Mouse (Mus musculus): ENCODE data around the gene 4931428L18Rik. TPM values are rescaled to one million over a fixed set of nuclear protein-coding genes. Genes with fewer than 3 reads are reported as not detected.
"Not testable (repeated sequence)": the region's sequence is repeated elsewhere in the genome, so short reads cannot be mapped to it uniquely, and the experiment has no call there.

Gene 4931428L18Rik
- polyA plus RNA-seq, 1 experiment from 2014 or later = not detected

DNA sequence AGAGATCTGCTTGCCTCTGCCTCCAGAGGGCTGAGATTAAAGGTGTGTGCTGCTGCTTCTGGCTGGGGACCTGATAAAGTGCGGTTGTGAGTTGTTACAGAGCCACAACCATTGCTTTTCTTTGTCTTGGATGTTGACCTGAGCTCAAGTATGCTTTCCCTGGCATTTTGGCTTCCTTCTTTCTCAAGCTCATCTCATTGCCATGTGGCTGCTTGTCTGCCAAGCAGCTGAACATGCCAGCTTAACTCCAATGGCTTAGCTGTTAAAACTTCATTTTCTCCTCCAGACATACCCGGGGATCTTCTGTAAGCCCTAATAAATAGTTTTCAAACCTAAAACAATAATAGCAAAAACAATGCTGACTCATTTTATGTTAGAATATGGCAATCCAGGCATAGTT is 190.1 kb downstream of the 4931428L18Rik start:
- Histone ChIP-seq H3K9ac (no peak overlapping the region), H3K27me3 (no peaks in the 10 kb centered on the region), H3K9me3 (no peaks in the 10 kb centered on the region), H3K27ac (no peak overlapping the region), H3K4me2 (no peak overlapping the region), H3K36me3 (no peaks in the 10 kb centered on the region), H3K4me3 (no peak overlapping the region), H3K4me1 (replicated peaks) (no peaks in the 10 kb centered on the region)
- WGBS = 85% methylated on average over 2 of the region's 2 CpGs
- ATAC-seq (ENCODE audit: low FRiP score) = no peak

GRCm38 (mm10) chr1:31023173-31023572 is 199.3 kb downstream of the 4931428L18Rik start:
- no peaks in the 10 kb centered on the region for H3K9me3 ChIP-seq
- H3K4me1 ChIP-seq (replicated peaks) = no peaks in the 10 kb centered on the region
- H3K27me3 ChIP-seq = no peaks in the 10 kb centered on the region
- no peak overlapping the region for H3K4me3 ChIP-seq
- no peak overlapping the region for H3K4me2 ChIP-seq
- no peak overlapping the region for H3K9ac ChIP-seq
- H3K27ac ChIP-seq = no peak overlapping the region
- no peak for ATAC-seq (ENCODE audit: low FRiP score)
- H3K36me3 ChIP-seq = no peaks in the 10 kb centered on the region

DNA sequence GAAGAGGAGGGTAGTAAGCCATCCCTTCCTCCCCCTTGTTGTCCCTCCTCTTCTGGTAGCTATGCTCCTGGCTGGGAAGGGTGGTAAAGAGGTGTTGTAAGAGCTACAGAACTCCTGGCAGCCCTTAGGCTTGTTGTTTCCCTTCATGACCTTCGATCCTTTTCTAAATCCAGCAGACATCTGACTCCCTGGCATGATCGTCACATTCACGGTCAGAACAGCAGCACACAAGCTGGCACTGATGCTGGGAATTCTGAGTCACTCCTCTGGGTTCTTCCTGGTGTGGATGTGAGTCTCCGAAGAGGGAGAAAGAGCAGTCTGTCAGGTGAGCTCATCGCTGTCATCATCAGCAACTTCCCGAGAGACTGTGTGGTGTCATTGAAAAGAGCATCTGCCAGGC is 203.2 kb downstream of the 4931428L18Rik start:
- Histone ChIP-seq H3K27ac (no peak overlapping the region), H3K4me2 (no peak overlapping the region), H3K27me3 (no peaks in the 10 kb centered on the region), H3K9ac (no peak overlapping the region), H3K4me3 (no peak overlapping the region), H3K9me3 (no peaks in the 10 kb centered on the region), H3K4me1 (replicated peaks) (no peaks in the 10 kb centered on the region), H3K36me3 (no peaks in the 10 kb centered on the region)
- 83% methylated on average over 6 of the region's 6 CpGs for whole genome bisulfite sequencing
- ATAC-seq (ENCODE audit: low FRiP score) = no peak

GRCm38 (mm10) chr1:31017377-31017776 is 205.1 kb downstream of the 4931428L18Rik start:
- 78% methylated on average over 5 of the region's 5 CpGs for WGBS
- no peaks in the 10 kb centered on the region for H3K9me3 ChIP-seq
- no peak overlapping the region for H3K9ac ChIP-seq
- H3K4me1 ChIP-seq (replicated peaks) = no peaks in the 10 kb centered on the region
- no peaks in the 10 kb centered on the region for H3K36me3 ChIP-seq
- H3K4me2 ChIP-seq = no peak overlapping the region
- H3K27me3 ChIP-seq = no peaks in the 10 kb centered on the region
- no peak for ATAC-seq (ENCODE audit: low FRiP score)
- no peak overlapping the region for H3K27ac ChIP-seq
- H3K4me3 ChIP-seq = no peak overlapping the region

DNA sequence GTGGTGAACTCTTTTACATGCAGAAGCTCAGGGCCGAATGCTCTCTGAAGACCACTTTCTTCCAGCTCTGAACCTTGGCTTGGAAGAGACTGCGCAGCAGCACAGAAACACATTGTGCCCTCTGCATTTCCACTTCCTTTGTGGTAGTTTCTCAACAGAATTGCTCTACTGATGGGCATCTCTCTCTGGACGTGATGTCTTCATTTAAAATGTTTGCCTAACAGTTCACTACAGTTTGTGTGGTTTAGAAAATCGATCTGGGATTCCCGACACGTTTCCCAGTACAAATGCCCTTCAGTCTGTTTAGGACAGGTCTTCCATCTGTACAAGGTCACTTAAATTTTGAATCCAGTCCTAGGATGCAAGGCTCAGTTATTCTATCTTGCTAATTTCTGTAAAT is 206.4 kb downstream of the 4931428L18Rik start:
- no peaks in the 10 kb centered on the region for H3K4me1 ChIP-seq (replicated peaks)
- no peaks in the 10 kb centered on the region for H3K27me3 ChIP-seq
- H3K27ac ChIP-seq = no peak overlapping the region
- ATAC-seq (ENCODE audit: low FRiP score) = no peak
- no peak overlapping the region for H3K9ac ChIP-seq
- H3K9me3 ChIP-seq = no peaks in the 10 kb centered on the region
- H3K4me2 ChIP-seq = no peak overlapping the region
- 91% methylated on average over 6 of the region's 6 CpGs for WGBS
- H3K4me3 ChIP-seq = no peak overlapping the region
- H3K36me3 ChIP-seq = no peaks in the 10 kb centered on the region

DNA sequence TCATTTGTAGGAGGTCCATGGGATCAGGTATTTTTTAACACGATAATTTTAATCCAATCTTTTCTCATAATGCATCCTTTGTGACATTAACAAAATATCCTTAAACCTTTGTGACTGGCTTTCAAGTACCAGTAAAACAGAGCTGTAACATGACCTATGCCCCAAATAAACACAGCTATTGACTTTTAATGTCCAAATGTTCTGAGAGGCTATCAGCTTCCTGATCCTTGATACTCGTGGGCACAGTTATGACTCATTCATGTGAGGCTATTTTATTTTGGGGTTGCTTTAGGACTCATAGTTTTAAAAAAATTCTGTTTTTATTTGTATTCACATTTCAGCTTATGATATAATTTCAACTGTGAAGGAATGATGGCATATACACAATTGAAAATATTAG is 207.2 kb downstream of the 4931428L18Rik start:
- no peaks in the 10 kb centered on the region for H3K4me1 ChIP-seq (replicated peaks)
- ATAC-seq (ENCODE audit: low FRiP score) = no peak
- H3K4me2 ChIP-seq = no peak overlapping the region

DNA sequence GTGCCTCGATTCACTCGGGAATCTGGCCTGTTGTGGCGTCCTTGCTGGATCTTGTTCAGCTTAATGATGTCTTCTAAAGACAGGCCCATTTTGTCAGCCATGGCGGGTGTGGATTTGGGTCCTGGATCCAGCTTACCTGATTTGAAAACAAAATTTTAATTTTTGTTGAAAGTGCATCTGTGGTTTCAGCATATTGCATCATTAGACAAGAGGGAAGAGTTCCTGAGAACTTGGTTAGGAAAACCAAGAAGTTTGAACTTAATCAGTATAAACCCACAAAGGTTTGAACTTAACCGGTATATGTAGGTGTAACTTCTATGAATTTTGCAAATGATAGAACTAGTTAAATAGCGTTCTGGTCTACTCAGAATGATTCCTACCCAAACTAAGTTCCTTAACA is 244.6 kb downstream of the 4931428L18Rik start, which contains the start of gene AC153137.1:
AC153137.1 (minus strand) TSS at position 101 of the 400 bp plus-strand sequence.
- not testable (repeated sequence) for H3K4me2 ChIP-seq; H3K4me3 ChIP-seq; H3K27ac ChIP-seq; H3K36me3 ChIP-seq; H3K27me3 ChIP-seq; H3K9ac ChIP-seq; H3K9me3 ChIP-seq; H3K4me1 ChIP-seq (replicated peaks); ATAC-seq (ENCODE audit: low FRiP score)
- 92% methylated on average over 5 of the region's 6 CpGs for WGBS

More for the DNA sequence above, 207.2 kb downstream of the 4931428L18Rik start:
- H3K9me3 ChIP-seq = no peaks in the 10 kb centered on the region
- no peaks in the 10 kb centered on the region for H3K27me3 ChIP-seq
- no peaks in the 10 kb centered on the region for H3K36me3 ChIP-seq
- no peak overlapping the region for H3K27ac ChIP-seq
- H3K9ac ChIP-seq = no peak overlapping the region
- 82% methylated on average over 2 of the region's 2 CpGs for WGBS
- no peak overlapping the region for H3K4me3 ChIP-seq

DNA sequence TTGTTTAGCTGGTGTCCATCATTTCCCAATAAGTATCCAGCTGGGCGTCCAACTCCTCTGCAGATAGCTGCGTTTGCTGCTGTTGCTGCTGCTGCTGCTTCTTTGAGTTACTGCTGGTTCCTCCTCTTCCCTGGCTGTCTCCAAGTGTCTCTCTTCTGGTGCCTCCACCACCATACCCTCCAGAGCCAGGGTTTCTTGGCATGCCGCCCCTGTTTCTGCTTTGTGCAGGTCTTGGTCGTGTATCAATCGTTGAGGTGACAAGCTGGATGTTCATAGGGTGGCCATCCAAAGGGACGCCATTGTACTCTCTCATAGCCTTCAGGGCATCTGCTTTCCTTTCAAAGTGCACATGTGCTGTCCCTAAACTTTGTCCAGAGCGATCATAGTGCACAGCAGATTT is 245.2 kb downstream of the 4931428L18Rik start:
- 90% methylated on average over 7 of the region's 7 CpGs for WGBS
- H3K9me3 ChIP-seq; H3K4me2 ChIP-seq; H3K27ac ChIP-seq; H3K36me3 ChIP-seq; ATAC-seq (ENCODE audit: low FRiP score); H3K9ac ChIP-seq; H3K27me3 ChIP-seq; H3K4me3 ChIP-seq; H3K4me1 ChIP-seq (replicated peaks): not testable (repeated sequence)

DNA sequence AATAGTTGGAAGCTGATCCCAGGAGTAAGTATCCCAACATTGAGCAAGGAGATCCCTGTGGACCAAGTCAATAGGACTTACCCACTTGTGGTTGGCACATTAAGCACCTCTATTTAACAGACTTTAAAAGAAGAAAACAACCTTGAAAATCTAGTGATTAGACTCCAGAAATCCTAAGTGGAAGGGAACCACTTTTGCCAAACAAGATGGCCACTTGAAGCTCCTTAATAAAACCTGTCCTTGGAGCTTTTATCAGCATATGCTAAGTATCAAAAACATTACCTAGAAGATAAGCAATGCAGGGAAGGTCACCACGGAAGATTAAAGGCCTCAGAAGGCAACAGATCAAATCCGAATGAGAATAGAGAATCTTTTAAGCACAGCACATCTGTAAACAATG is 270.7 kb downstream of the 4931428L18Rik start:
- no peak overlapping the region for H3K4me3 ChIP-seq
- H3K4me2 ChIP-seq = no peak overlapping the region
- ATAC-seq (ENCODE audit: low FRiP score) = no peak
- H3K36me3 ChIP-seq = no peaks in the 10 kb centered on the region
- WGBS = 87% methylated on average over 2 of the region's 2 CpGs
- no peaks in the 10 kb centered on the region for H3K9me3 ChIP-seq
- H3K27me3 ChIP-seq = no peaks in the 10 kb centered on the region
- H3K9ac ChIP-seq = no peak overlapping the region
- peaks cover 20% of the 10 kb centered on the region for H3K4me1 ChIP-seq (replicated peaks)
- no peak overlapping the region for H3K27ac ChIP-seq

DNA sequence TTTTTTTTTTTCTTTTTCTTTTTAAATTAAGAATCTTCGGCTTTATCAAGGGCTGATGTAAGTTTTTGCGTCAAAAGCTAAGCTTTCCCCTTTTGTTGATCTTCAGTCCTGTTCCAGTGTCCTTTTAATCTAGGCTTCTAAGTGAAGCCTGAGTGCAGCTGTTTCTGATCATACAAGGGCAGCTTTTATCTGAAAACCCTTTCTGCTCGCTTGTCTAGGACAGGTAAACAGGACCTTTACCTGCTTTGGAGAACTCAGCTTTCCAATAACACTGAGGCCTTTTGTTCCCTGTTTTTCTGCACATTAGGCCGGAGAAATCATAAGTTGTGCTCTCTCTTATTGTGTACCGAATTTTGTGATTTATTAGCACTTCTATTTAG is 272.0 kb downstream of the 4931428L18Rik start:
- H3K27me3 ChIP-seq = no peaks in the 10 kb centered on the region
- peaks cover 27% of the 10 kb centered on the region for H3K4me1 ChIP-seq (replicated peaks)
- H3K36me3 ChIP-seq = no peaks in the 10 kb centered on the region
- peak overlapping the region; percentile 56 for H3K4me2 ChIP-seq
- 53% methylated on average over 5 of the region's 5 CpGs for WGBS
- no peak for ATAC-seq (ENCODE audit: low FRiP score)
- peak overlapping the region; percentile 85 for H3K9ac ChIP-seq
- H3K9me3 ChIP-seq = no peaks in the 10 kb centered on the region
- peak overlapping the region; percentile 93 for H3K4me3 ChIP-seq
- peak overlapping the region; percentile 100 for H3K27ac ChIP-seq

DNA sequence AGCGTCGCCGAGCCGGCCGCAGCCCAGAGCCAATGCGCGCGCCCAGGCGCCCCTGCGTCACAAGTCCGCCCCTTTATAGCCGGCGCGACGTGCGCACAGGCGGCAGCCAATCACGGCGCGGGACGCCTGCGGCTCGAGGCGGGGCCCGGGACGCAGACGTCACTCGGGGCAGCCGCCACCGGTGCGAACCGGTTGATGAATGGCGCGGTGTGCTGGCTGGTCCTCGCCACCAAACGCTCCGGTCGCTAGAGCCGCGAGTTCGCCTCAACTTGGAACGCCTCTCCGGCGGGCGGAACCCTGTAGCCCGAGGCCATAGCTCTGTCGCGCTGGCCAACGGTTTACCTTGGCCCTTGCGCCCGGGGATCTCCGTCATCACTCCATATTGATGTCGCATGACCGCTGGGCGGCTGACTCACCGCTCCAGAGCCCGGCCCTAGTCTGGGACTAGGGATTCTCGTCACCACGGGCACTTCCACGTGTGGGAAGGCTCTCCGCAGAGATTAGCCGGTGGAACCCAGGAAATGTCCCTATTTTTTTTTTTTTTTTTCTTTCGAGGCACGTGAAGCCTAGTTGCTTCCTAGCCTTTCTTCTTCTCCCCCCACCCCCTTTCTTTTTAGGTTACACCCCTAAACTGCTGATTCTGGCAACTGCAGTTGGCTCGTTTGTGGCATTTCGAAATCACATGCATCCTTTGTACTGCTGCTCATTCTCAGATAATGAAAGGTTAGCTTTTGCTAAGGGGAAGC is 272.6 kb downstream of the 4931428L18Rik start:
- peak overlapping the region; percentile 100 for H3K27ac ChIP-seq
- no peaks in the 10 kb centered on the region for H3K9me3 ChIP-seq
- ATAC-seq (ENCODE audit: low FRiP score) = peak; percentile 99
- H3K4me2 ChIP-seq = peak overlapping the region; percentile 56
- WGBS = under 1% methylated on average over 65 of the region's 66 CpGs
- peaks cover 4% of the 10 kb centered on the region for H3K36me3 ChIP-seq
- peaks cover 31% of the 10 kb centered on the region for H3K4me1 ChIP-seq (replicated peaks)
- H3K4me3 ChIP-seq = peak overlapping the region; percentile 93
- H3K27me3 ChIP-seq = no peaks in the 10 kb centered on the region
- H3K9ac ChIP-seq = peak overlapping the region; percentile 98

GRCm38 (mm10) chr1:30948950-30949639 is 273.4 kb downstream of the 4931428L18Rik start:
- no peaks in the 10 kb centered on the region for H3K27me3 ChIP-seq
- peak overlapping the region; percentile 56 for H3K4me2 ChIP-seq
- peak overlapping the region; percentile 98 for H3K9ac ChIP-seq
- H3K9me3 ChIP-seq = no peaks in the 10 kb centered on the region
- peak; percentile 70 for ATAC-seq (ENCODE audit: low FRiP score)
- peak overlapping the region; percentile 93 for H3K4me3 ChIP-seq
- peaks cover 31% of the 10 kb centered on the region for H3K4me1 ChIP-seq (replicated peaks)
- H3K27ac ChIP-seq = peak overlapping the region; percentile 100
- peaks cover 12% of the 10 kb centered on the region for H3K36me3 ChIP-seq
- under 1% methylated on average over 85 of the region's 85 CpGs for WGBS
